Mouse (Mus musculus): ENCODE results near the gene Yes1.
"Not testable (repeated sequence)": the region's sequence is repeated elsewhere in the genome, so short reads cannot be mapped to it uniquely, and the experiment has no call there.

The Yes1 gene

GRCm38 (mm10) chr5:32706226-32706780 is 95.3 kb downstream of the Yes1 start:
- no peak for DNase-seq (ENCODE audit: extremely low spot score, low spot score)

- DNase-seq (ENCODE audit: extremely low spot score, low spot score), result no peak
Measured at GRCm38 (mm10) chr5:32711485-32711884, 100.5 kb downstream of the Yes1 start.

- DNase-seq (ENCODE audit: extremely low spot score, low spot score), result peak; percentile 12
Measured at GRCm38 (mm10) chr5:32712221-32713041, 101.5 kb downstream of the Yes1 start.

GRCm38 (mm10) chr5:32713042-32713702 is 102.2 kb downstream of the Yes1 start:
- DNase-seq (ENCODE audit: extremely low spot score, low spot score), result peak; percentile 15

- peak; percentile 93 for DNase-seq (ENCODE audit: extremely low spot score, low spot score)
Measured at GRCm38 (mm10) chr5:32713703-32714467, 102.9 kb downstream of the Yes1 start.

- DNase-seq (ENCODE audit: extremely low spot score, low spot score), result no peak
Measured at GRCm38 (mm10) chr5:32717726-32718125, 106.8 kb downstream of the Yes1 start.

GRCm38 (mm10) chr5:32718916-32719315 is 107.9 kb downstream of the Yes1 start:
- no peak for DNase-seq (ENCODE audit: extremely low spot score, low spot score)

GRCm38 (mm10) chr5:32720416-32720815 is 109.4 kb downstream of the Yes1 start:
- no peak for DNase-seq (ENCODE audit: extremely low spot score, low spot score)

- no peak for DNase-seq (ENCODE audit: extremely low spot score, low spot score)
Measured at GRCm38 (mm10) chr5:32721316-32721715, 110.3 kb downstream of the Yes1 start.

GRCm38 (mm10) chr5:32722263-32722662 is 111.3 kb downstream of the Yes1 start:
- no peak for DNase-seq (ENCODE audit: extremely low spot score, low spot score)

GRCm38 (mm10) chr5:32722711-32723110 is 111.7 kb downstream of the Yes1 start:
- not testable (repeated sequence) for DNase-seq (ENCODE audit: extremely low spot score, low spot score)

GRCm38 (mm10) chr5:32723981-32724380 is 113.0 kb downstream of the Yes1 start:
- no peak for DNase-seq (ENCODE audit: extremely low spot score, low spot score)

- not testable (repeated sequence) for DNase-seq (ENCODE audit: extremely low spot score, low spot score)
Measured at GRCm38 (mm10) chr5:32725397-32725796, 114.4 kb downstream of the Yes1 start.

- DNase-seq (ENCODE audit: extremely low spot score, low spot score), result no peak
Measured at GRCm38 (mm10) chr5:32728300-32728699, 117.3 kb downstream of the Yes1 start.

- no peak for DNase-seq (ENCODE audit: extremely low spot score, low spot score)
Measured at GRCm38 (mm10) chr5:32728851-32729250, 117.9 kb downstream of the Yes1 start.

- not testable (repeated sequence) for DNase-seq (ENCODE audit: extremely low spot score, low spot score)
Measured at GRCm38 (mm10) chr5:32733892-32734291, 122.9 kb downstream of the Yes1 start.

GRCm38 (mm10) chr5:32735779-32736178 is 124.8 kb downstream of the Yes1 start:
- no peak for DNase-seq (ENCODE audit: extremely low spot score, low spot score)
